Mouse (Mus musculus): ENCODE results near the gene Zfp689. TPM values are rescaled to one million over a fixed set of nuclear protein-coding genes. Genes with fewer than 3 reads are reported as not detected.

Gene Zfp689
- polyA plus RNA-seq, 1 experiment from 2014 or later, result 16.0 TPM

Small RNAs within 50 kb of the gene (microRNA-seq; reads per million reads assigned to microRNA genes)
- gene Gm47278 (not detected), gene Mir7060 (not detected)

Other genes with a start within 250 kb of the Zfp689 start
- 30.8 and 34.3 TPM in 2 replicates for gene Tbc1d10b, start 240.7 kb downstream of the Zfp689 start, polyA plus RNA-seq (2016; fragmentation: Nextera tagmentation; extraction: Ambion mirVana)
- 9.2 and 10.1 TPM in 2 replicates for gene Mylpf, start 240.3 kb downstream of the Zfp689 start, polyA plus RNA-seq (2016; fragmentation: Nextera tagmentation; extraction: Ambion mirVana)
- gene Zfp553, start 216.1 kb downstream of the Zfp689 start, polyA plus RNA-seq (2016; fragmentation: Nextera tagmentation; extraction: Ambion mirVana), result 77.6 and 80.2 TPM in 2 replicates
- 42.6 and 43.4 TPM in 2 replicates for gene Sept1, start 216.0 kb downstream of the Zfp689 start, polyA plus RNA-seq (2016; fragmentation: Nextera tagmentation; extraction: Ambion mirVana)
- gene Zfp771, start 204.9 kb downstream of the Zfp689 start, polyA plus RNA-seq (2016; fragmentation: Nextera tagmentation; extraction: Ambion mirVana), result 53.3 and 60.3 TPM in 2 replicates
- gene Dctpp1, start 188.4 kb downstream of the Zfp689 start, polyA plus RNA-seq (2016; fragmentation: Nextera tagmentation; extraction: Ambion mirVana), result 208 and 224 TPM in 2 replicates
- gene Sephs2, start 175.1 kb downstream of the Zfp689 start, polyA plus RNA-seq (2016; fragmentation: Nextera tagmentation; extraction: Ambion mirVana), result 73.7 and 81.6 TPM in 2 replicates
- 0.26 and 0.47 TPM in 2 replicates for gene Itgal, start 152.9 kb downstream of the Zfp689 start, polyA plus RNA-seq (2016; fragmentation: Nextera tagmentation; extraction: Ambion mirVana)
- 16.3 and 18.4 TPM in 2 replicates for gene Zfp768, start 103.6 kb downstream of the Zfp689 start, polyA plus RNA-seq (2016; fragmentation: Nextera tagmentation; extraction: Ambion mirVana)
- gene Zfp747, start 73.1 kb downstream of the Zfp689 start, polyA plus RNA-seq (2016; fragmentation: Nextera tagmentation; extraction: Ambion mirVana), result 6.9 and 9.1 TPM in 2 replicates
- 5.2 and 5.6 TPM in 2 replicates for gene 9130019O22Rik, start 62.0 kb downstream of the Zfp689 start, polyA plus RNA-seq (2016; fragmentation: Nextera tagmentation; extraction: Ambion mirVana)
- 5.2 and 5.5 TPM in 2 replicates for gene E430018J23Rik, start 55.5 kb downstream of the Zfp689 start, polyA plus RNA-seq (2016; fragmentation: Nextera tagmentation; extraction: Ambion mirVana)
- gene Zfp764, start 42.3 kb downstream of the Zfp689 start, polyA plus RNA-seq (2016; fragmentation: Nextera tagmentation; extraction: Ambion mirVana), result 5.3 and 6.4 TPM in 2 replicates
- gene Zfp688, start 27.1 kb downstream of the Zfp689 start, polyA plus RNA-seq (2016; fragmentation: Nextera tagmentation; extraction: Ambion mirVana), result 32.3 and 36.4 TPM in 2 replicates
- gene Prr14, start 10.5 kb upstream of the Zfp689 start, polyA plus RNA-seq (2016; fragmentation: Nextera tagmentation; extraction: Ambion mirVana), result 63.0 and 64.7 TPM in 2 replicates
- 10.4 and 12.3 TPM in 2 replicates for gene Fbrs, start 30.0 kb upstream of the Zfp689 start, polyA plus RNA-seq (2016; fragmentation: Nextera tagmentation; extraction: Ambion mirVana)
- 87.4 and 92.1 TPM in 2 replicates for gene Srcap, start 62.8 kb upstream of the Zfp689 start, polyA plus RNA-seq (2016; fragmentation: Nextera tagmentation; extraction: Ambion mirVana)
- 16.4 and 16.8 TPM in 2 replicates for gene Gm42715, start 70.4 kb upstream of the Zfp689 start, polyA plus RNA-seq (2016; fragmentation: Nextera tagmentation; extraction: Ambion mirVana)
- gene Tmem265, start 112.2 kb upstream of the Zfp689 start, polyA plus RNA-seq (2016; fragmentation: Nextera tagmentation; extraction: Ambion mirVana), result 4.2 and 4.7 TPM in 2 replicates
- gene Phkg2, start 124.2 kb upstream of the Zfp689 start, polyA plus RNA-seq (2016; fragmentation: Nextera tagmentation; extraction: Ambion mirVana), result 56.6 and 60.7 TPM in 2 replicates
- 12.7 and 16.3 TPM in 2 replicates for gene Ccdc189, start 139.4 kb upstream of the Zfp689 start, polyA plus RNA-seq (2016; fragmentation: Nextera tagmentation; extraction: Ambion mirVana)
- 67.7 and 74.1 TPM in 2 replicates for gene Rnf40, start 139.6 kb upstream of the Zfp689 start, polyA plus RNA-seq (2016; fragmentation: Nextera tagmentation; extraction: Ambion mirVana)
- 31.7 and 34.6 TPM in 2 replicates for gene Zfp629, start 166.6 kb upstream of the Zfp689 start, polyA plus RNA-seq (2016; fragmentation: Nextera tagmentation; extraction: Ambion mirVana)

Data from forebrain, embryonic 12.5 days (tissue).